Mouse (Mus musculus) heart, adult 2 months (tissue): ENCODE measurements at regions not wholly inside any gene's neighbourhood (a gene's known extent, or its start where the extent isn't known, plus 50 kb on each side); places are given as distances from the start of the nearest gene placed in this dataset.

Experiments
- CTCF ChIP-seq: fragments of 200-600 bp; IDR thresholded peaks from 2 replicates; pipeline ENCODE4 v1.8.1; 2022; ENCODE audit warnings: antibody characterized with exemption, mild to moderate bottlenecking, moderate library complexity
- POLR2A ChIP-seq: fragments of 200-500 bp; IDR thresholded peaks from 2 replicates; pipeline ENCODE4 v1.6.1; 2011; ENCODE audit warnings: mild to moderate bottlenecking, low read depth, low read length, control low read depth; ENCODE audit not compliant: insufficient read depth

DNA sequence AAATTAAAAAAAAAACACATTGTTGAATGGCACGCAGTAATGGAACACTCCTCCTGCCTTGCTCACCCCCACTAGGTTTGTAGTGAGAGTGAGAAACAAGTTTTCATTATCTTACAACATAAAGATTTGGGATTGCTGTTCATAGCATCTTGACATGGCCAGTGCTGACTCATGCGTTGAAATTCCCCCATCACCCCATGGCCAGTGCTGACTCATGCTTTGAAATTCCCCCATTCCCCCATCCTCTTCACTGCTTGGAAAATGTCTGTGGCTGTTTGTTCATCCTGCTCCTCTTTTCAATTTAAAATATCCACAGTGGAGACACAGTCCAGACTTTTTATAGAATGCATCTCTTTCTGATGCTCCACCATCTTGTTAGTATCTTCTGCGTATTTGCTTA, 131.8 kb downstream of the Emx2 start:
- no peak for TF ChIP-seq POLR2A
- no peak for TF ChIP-seq CTCF
